9 mouse cellular contexts compared by ENCODE assay signal in genomic region chr10:22781466-22781865, GRCm38 (mm10). TPM values are rescaled to one million over a fixed set of nuclear protein-coding genes. Genes with fewer than 3 reads are reported as not detected.
A peak's percentile ranks its signal among the peaks of the same experiment; 100 is the strongest.
DNase-seq lines count a peak whose midpoint lies in the region; ATAC-seq and TF ChIP-seq lines count a peak whose summit lies in the region.
"Had no signal": no experiment of that assay in that cellular context is flagged by ENCODE, and none has a peak within 500 bp of the region (broad histone marks: within the 10 kb centered on the region; RNA-seq: fewer than 3 reads in every experiment).

No protein-coding gene starts in this region.

- intact Hi-C loops in gastrocnemius, adult 2 months (cut with DNase I): no loop called here

- no peak overlapping the region for H3K9ac ChIP-seq in neural tube, embryonic 15.5 days (replicated peaks)

- no peak overlapping the region for H3K4me3 ChIP-seq in gastrocnemius, adult 2 months
- H3K4me3 ChIP-seq in neural tube, embryonic 15.5 days (replicated peaks): no peak overlapping the region

- DNase-seq in gastrocnemius, adult 2 months: no peak
- no peak for DNase-seq in gastrocnemius, adult 8-10 months (ENCODE audit: low spot score in 2 of 2)
- peak; percentile 16 for DNase-seq in neural tube, embryonic 10.5 days (ENCODE audit: extremely low spot score, low spot score)
- DNase-seq in kidney, postnatal 25 days: peak; percentile 41 to 48
- DNase-seq in thymus, postnatal 25 days: peak; percentile 8
- DNase-seq in layer of hippocampus, adult 18-20 months (ENCODE audit: low spot score in 2 of 2): no peak
- DNase-seq: gastrocnemius, postnatal 25 days had no signal

- H3K27ac ChIP-seq in gastrocnemius, adult 2 months: no peak overlapping the region
- no peak overlapping the region for H3K27ac ChIP-seq in neural tube, embryonic 15.5 days (replicated peaks)

- no peaks in the 10 kb centered on the region for H3K27me3 ChIP-seq in neural tube, embryonic 15.5 days (replicated peaks)

- WGBS in neural tube, embryonic 15.5 days: 37% methylated on average over 4 of the region's 4 CpGs

- no peaks in the 10 kb centered on the region for H3K9me3 ChIP-seq in neural tube, embryonic 15.5 days (replicated peaks)

- no peak for ATAC-seq in neural tube, embryonic 15.5 days (ENCODE audit: low FRiP score)
- no peak for ATAC-seq in CD4-positive, CD25-positive, alpha-beta regulatory T cell, adult 4 months

- H3K4me1 ChIP-seq in neural tube, embryonic 15.5 days: no peaks in the 10 kb centered on the region

- H3K36me3 ChIP-seq in neural tube, embryonic 15.5 days: no peaks in the 10 kb centered on the region

- peak; percentile 46 for TF ChIP-seq CTCF in gastrocnemius, adult 2 months (IDR thresholded peaks at IDR 0.05)

- H3K4me2 ChIP-seq in neural tube, embryonic 15.5 days: no peak overlapping the region

RNA-seq across cellular contexts. Expression of gene Tcf21, which starts 38.5 kb away (rescaled TPM):
- not detected for total RNA-seq in gastrocnemius, adult 2 months (2021)
- total RNA-seq in gastrocnemius, adult 8-10 months (2022): not detected
- polyA plus RNA-seq in neural tube, embryonic 15.5 days (2015; fragmentation: Nextera tagmentation; extraction: Ambion mirVana): 20.9 TPM in 1 of 2 replicates, not detected in the other
- total RNA-seq in layer of hippocampus, adult 18-20 months (2021): not detected
- under 1 TPM in 1 of 2 experiments, not detected in 1; 0.17 TPM for polyA plus RNA-seq in CD4-positive, CD25-positive, alpha-beta regulatory T cell, adult 4 months (2017; shearing (Covaris generic))
- total RNA-seq: gastrocnemius, postnatal 25 days had no signal

RNA-seq across cellular contexts. Expression of gene Tbpl1, which starts 49.7 kb away (rescaled TPM):
- total RNA-seq in gastrocnemius, adult 2 months (2021): 10 to 100 TPM; 16.0 to 22.6 TPM
- total RNA-seq in gastrocnemius, adult 8-10 months (2022): 10 to 100 TPM; 13.2 to 18.6 (median 16.8) TPM
- 72.4 and 88.3 TPM in 2 replicates for polyA plus RNA-seq in neural tube, embryonic 15.5 days (2015; fragmentation: Nextera tagmentation; extraction: Ambion mirVana)
- total RNA-seq in layer of hippocampus, adult 18-20 months (2021): 10 to 100 TPM; 63.9 to 66.5 TPM
- polyA plus RNA-seq in CD4-positive, CD25-positive, alpha-beta regulatory T cell, adult 4 months (2017; shearing (Covaris generic)): 10 to 100 TPM; 58.0 to 67.6 TPM

Comparison
In these comparisons a context has a peak if more than half of its experiments do, and no peak if none do; other contexts are left out.
1. DNase-seq: peak in neural tube, embryonic 10.5 days (single experiment), kidney, postnatal 25 days (2 of 2) and thymus, postnatal 25 days (single experiment); none in gastrocnemius, adult 2 months (single experiment), gastrocnemius, adult 8-10 months (0 of 2) and layer of hippocampus, adult 18-20 months (0 of 2).